Mouse (Mus musculus) erythroblast, adult 5-6 weeks (primary cell): ENCODE measurements around the gene Cacng5. TPM values are rescaled to one million over a fixed set of nuclear protein-coding genes. Genes with fewer than 3 reads are reported as not detected.

Source experiments
- ATAC-seq: replicated peaks from 2 replicates; pipeline ENCODE4 v1.8.0; 2016; ENCODE audit warnings: moderate number of reproducible peaks, mild to moderate bottlenecking, moderate TSS enrichment, inconsistent platforms; ENCODE audit not compliant: poor library complexity, low FRiP score, severe bottlenecking
- total RNA-seq, 2 experiments: library from RNA; stranded (forward) in 1 of 2; stranded (reverse) in 1 of 2; fragments of 150-400 nt in 1 of 2; fragments of 200-764, 138-1000 nt in 1 of 2; gene quantifications; 2 replicates each; pipeline versions ENCODE4 v1.2.3 to v1.2.4; 2015 to 2017; ENCODE audit warnings: low replicate concordance in 2 of 2

Cacng5 gene
- total RNA-seq (2015; ENCODE audit: low replicate concordance) (not detected in 2 replicates), total RNA-seq (2017; ENCODE audit: low replicate concordance) (not detected in 2 replicates)

DNA sequence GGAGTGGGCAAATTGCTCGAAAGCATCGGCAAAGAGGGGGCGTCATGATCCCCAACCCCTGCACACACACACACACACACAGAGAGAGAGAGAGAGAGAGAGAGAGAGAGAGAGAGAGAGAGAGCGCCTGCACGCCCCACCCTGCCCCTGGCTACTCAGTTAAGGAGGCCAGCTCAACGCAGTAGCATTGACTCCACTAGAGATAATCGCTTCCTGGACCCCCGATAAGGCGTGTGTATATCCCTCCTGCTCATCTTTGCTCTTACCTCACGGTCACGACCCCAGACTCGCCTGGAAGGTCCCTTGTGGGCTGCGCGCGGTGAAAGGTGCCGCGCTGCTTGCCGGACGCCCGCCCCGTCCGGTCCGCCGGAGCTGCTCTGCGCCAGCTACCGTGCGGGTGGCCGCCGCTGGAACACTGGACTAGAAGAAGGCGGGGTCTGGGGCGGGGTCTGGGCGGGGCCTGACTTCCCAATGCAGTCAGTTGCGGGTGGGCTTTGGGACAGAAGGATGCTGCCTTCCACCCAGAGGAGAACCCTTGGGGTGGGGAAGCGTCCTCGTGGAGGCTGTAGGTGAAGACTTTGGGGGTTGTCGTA lies at the start of gene Cacng5:
TSS of gene Cacng5 (minus strand) at position 422 of the 593 bp plus-strand sequence.
- no peak for ATAC-seq

DNA sequence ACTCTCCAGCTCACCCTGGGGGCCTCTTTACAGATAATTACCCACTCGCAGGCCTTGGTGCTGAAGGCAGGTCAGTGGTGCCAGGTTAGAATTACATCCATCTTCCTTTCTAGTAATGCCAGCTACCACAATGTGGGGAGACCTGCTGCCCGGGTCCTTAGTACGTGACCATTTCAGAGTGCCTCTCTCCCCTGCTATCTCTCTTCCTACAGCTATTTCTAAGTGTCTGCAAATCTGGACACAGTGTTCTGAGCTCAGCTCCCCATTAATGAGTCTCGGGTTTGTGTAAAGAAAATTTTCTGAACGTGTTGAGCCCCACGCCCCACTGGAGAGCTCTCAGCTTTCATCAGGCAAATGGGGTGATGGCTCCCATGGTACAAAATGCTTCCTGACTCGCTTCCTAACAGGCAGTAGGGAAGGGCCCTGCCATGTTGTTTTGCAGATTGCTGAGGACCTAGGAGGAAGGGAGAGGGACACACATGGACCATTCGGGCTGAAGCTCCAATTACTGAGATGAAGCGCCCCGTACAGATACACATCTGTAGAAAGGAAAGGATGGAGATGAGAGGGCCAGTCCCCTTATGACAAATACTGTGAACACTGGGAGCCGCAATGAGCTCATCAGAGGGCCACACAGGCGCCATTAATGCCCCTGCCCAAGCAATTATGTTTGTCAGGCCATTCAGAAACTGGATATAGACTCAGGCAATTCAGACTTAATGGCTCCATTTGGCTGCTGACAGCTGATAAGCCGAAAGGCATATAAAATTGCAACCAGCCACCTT lies 42.9 kb upstream of the Cacng5 start:
- no peak for ATAC-seq

DNA sequence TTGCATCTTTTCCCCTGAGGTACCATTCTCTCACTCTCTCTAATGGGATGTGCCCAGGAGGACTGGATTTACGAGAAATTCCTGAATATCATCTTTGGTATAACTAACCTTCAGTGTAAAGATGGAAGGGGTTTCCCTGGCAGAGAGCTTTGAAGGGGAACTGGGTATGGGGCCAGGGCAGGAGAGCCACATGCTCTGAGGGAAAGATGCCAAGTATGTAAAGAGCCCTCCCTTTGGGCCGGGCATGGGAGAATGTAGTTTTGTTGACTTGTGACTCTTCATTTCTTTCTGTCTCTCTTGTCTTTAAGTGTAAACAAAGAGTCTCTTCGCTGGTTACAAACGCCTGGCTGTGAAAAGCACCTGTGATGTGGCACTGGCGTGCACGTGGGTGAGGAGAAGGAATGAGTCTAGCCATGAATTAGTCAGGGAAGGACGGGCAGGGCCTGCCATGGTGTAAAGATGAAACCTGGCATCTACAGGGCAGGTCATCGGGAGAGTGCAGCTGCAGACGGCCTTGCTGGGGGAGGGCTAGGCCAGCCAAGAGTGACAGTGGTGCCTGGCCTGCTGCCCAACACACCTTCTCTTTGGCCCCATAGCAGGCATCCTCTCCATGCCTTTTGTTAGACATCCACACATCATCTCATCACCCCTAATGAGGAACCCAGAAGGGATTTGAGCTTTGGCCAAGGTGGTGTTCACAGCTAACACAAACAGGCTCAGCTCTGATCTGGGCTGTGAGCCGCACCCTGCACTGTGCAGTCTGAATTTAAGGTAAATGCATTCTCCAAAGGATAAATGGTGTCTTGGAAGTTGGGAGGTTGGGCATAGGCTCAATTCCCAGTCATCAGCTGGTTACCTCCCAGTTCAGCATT lies 40.6 kb upstream of the Cacng5 start:
- ATAC-seq, result no peak

DNA sequence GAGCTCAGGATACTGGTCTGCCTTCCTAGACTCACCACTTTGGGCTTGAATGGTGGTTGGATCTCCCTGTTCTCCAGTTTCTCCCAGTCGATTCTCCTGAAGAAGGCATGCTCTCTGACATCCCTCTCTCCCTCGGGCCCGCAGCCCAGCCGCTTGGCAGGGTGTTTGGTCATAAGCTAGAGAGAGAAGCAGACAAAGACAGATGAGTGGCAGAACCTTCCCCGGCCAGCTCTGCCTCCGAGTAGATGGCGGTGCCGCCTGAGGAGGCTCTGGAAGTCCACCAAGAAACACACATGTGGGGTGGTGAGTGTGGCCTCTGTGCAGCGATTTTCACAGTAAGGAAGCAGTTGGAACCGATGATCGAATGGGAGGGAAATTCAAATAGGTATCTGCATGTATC lies 36.6 kb upstream of the Cacng5 start:
- ATAC-seq, result no peak

DNA sequence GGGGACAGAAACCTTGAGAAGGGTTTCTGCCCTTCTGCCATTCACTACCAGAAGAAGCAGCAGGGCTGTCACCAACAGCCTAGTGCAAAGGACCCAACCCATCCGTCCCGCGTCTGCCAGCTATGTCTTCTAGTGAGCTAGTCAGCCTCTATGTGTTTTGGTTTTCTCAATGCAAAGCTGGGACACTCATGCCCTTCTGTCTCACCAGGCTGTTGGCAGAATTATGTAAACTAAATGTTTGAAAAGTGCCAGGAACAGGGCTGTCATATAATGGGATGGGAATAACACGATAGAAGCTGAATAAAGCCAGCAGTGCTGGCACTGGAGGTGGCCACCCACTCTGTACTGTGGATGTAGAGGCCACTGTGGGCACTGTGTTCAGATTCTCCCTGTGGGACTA lies 35.8 kb upstream of the Cacng5 start:
- no peak for ATAC-seq

DNA sequence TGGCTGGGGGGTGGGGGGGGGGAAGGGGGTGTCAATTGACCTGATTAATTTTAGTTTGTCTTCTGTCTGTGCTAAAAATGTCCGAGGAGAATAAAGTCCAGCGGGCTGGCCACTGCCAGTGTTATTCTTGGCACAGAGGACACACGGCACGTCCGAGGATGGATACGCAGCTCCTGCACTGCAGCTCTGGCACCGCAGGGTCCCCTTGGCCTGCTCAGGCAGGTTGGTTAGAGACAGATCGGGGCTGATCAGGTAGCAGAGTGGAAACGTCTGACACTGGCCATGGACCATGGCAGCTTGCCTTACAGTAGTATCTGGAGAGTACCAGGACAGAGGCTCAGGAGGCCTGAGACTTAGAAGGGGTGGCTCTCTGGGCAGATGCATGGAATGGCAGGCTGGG lies 35.4 kb upstream of the Cacng5 start:
- no peak for ATAC-seq

DNA sequence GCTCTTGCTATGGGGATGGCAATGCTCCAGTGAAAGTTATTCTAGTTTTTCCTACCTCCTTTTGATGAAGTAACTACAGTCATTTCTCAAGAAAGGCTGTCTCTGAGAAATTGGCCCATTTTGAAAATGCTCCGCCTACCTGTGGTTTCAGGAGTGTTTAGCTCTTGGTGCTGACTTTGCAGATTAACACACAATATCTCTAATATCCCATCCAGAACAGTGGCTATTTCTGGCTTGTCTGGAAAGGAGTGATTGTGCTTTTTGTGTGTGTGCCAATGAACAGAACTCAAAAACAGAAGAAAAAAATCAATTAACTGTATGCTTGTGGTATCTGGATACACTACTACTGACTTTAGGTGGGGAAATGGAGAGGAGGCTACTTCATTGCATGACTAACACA lies 33.1 kb upstream of the Cacng5 start:
- ATAC-seq, result no peak

DNA sequence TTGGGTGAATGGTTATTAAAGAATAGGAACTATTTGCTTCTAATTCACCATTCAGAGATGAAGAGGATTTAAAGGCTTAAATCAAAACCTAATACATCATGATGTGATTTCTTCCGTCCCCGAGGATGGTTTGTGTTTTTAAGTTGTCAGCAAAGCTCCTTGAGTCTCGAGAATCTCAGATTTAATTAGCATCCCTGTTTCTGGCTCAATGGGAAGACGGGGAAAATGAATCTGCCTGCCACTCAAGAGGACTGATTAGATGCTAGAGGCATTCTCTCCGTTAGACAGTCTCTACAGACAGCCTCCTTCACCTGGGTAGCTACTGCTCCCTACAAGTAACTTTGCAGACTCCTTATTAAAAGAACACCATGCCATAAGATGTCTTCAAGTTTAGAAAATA lies 32.0 kb upstream of the Cacng5 start:
- no peak for ATAC-seq

DNA sequence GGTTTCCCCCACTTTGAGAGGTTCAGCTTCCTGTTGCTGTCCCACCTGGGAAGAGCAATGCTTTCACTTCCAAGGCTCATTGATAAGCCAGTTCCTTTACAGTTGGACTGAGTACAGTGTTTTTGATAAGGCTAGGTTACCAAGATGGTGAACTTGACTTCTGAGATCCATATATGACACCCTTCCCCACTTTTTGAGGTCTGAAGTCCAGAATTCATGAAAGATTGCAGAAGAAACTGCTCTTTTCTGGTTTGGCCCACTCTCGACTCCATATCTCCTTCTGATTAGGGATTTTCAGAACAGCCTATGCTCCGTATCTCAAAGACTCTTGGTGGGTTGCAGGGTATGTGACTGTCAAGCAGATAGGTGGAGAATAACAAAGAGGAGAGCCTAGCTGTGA lies 22.1 kb upstream of the Cacng5 start:
- no peak for ATAC-seq

DNA sequence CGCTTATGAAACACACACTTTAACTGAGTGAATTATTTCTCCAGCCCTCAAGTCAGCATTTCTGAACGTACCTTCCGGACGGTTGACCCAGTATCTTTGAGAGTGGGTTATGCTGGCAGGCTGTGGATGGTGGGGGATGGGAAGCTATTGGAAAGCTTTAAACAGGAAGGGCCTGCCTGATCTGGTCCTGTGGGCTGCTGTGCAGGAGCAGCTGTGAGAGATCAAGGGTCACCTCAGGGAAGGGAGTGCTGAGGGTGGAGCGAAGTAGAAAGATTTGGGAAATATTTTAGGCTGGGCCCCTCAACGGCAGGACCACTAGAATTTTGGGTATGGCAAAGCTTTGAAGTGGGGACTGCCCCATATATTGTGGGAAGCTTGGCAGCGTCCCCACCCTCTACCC lies 16.9 kb upstream of the Cacng5 start:
- ATAC-seq, result no peak

DNA sequence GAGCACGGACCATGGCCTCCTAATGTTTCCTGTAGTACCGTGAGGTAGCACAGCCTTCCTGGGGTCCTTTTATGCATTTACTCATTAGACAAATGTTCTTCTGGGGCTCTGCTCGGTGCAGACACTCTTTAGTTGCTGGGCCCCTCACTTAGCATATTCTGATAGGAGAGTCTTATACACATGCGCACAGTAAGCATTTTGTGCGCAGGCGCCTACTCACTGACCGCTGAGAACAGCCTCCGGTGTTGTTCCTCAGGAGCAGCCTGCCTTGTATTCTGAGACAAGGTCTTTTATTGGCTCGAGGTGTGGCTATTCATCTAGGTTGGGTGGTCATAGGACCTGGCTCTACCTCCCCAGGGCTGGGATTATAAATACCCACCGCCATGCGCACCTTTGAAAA lies 16.4 kb upstream of the Cacng5 start:
- no peak for ATAC-seq

DNA sequence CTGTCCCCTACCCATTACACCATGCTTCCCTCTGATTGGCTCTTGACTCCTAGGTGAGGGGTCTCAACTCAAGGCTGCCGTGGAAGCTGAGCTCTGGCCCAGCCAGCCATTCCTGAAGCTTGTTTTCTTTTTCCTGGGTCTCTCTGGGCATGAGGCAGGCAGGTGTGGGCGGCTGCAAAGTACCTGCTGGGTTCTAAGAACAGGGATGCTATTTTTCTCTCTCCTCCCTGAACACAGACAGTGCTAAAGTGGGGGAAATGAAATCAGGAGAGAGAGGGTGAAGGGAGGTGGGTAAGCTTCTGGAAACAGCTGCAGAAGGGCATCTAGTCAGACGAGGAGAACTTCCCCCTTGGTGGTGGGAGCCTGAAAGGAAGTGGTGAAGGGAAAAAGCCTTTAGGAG lies 14.9 kb upstream of the Cacng5 start:
- ATAC-seq, result no peak

DNA sequence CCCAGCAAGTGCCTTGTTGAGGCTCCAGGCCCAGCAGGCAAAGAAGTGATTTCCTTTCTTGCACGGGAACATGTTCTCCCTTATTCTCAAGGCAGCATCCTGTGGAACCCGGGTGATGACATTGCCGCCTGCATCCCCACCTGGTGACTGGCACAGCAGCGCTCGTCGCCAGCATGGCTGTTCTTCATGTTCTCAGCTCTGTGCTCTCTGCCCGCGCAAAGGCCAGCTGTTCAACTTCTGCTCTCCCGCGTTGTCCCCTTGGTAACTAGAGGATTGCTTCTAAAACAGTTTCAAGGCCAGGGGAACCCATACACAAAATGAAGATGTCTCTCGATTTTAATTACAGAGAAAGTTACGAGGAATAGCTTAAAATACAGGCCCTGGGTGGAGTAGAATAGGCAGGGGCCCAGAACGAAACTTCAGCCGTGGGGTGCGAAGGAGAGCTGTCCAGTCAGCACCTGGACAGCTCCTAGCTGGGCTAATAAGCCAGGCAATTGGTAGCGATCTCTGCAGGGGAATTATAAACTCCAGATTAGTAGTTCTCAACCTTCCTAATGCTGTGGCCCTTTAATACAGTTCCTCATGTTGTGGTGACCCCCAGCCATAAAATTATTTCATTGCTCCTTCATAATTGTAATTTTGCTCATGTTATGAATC lies 5.1 kb upstream of the Cacng5 start:
- no peak for ATAC-seq

DNA sequence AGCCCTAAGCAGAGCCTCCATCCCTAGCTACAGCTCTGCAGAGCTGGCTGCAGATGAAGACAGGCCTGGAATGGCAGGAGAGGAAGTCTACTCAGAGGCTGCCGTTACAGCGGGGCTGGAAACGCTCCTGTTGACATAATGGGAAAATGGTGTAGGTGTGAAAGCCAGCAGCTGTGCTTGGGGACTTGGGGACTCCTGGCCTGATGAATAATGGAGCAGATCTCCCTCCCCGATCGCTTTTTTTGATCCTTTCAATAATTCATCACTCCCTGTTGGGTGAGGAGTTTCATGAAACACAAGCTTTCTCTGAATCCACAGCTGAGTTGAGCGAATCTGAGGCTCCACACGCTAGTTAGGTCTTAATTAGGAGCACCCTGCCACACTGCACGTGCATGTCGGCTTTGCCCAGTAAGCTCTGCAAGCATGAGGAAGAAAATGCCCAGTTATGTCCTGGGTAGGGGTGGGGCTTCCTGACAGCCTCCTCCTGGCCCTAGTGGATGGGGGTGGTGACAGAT lies 2.9 kb upstream of the Cacng5 start:
- ATAC-seq, result no peak

DNA sequence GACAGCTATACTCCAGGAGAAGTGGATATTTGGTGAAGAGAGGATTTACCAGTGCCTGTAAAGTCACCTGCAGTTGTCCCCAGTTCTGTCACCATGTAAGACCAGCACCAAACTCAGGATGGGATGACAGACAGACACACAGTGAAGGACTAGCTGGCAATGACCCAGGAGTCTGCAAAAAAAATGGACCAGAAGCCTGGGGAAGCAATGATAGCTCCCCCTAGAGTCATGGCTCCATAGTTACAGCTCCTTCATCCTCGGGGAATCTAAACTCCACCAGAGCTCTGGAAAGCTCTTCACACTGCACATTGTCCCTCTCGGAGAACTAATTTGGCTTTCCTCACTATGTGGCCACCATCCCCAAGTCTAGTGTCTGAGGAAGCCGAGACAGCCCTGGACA lies 1.5 kb downstream of the Cacng5 start:
- no peak for ATAC-seq

DNA sequence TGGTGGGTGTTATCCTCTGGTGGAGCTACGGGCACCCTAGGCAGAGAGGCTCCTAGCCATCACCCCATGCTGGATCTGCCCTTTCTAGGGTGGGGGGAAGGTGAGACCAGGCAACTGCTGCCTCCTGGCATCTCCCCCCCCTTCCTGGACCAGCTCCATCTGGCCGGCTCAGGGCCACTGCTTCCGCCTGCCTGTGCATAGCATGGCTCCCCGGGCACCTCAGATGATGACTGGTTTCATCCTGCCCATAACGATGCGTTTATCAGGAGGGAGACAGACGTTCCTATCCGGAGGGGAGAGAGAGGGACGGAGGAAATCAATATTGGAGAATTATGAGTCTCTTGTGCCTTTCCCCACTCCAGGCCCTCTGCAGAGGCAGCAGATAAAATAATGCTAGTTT lies 9.5 kb downstream of the Cacng5 start:
- ATAC-seq, result no peak

DNA sequence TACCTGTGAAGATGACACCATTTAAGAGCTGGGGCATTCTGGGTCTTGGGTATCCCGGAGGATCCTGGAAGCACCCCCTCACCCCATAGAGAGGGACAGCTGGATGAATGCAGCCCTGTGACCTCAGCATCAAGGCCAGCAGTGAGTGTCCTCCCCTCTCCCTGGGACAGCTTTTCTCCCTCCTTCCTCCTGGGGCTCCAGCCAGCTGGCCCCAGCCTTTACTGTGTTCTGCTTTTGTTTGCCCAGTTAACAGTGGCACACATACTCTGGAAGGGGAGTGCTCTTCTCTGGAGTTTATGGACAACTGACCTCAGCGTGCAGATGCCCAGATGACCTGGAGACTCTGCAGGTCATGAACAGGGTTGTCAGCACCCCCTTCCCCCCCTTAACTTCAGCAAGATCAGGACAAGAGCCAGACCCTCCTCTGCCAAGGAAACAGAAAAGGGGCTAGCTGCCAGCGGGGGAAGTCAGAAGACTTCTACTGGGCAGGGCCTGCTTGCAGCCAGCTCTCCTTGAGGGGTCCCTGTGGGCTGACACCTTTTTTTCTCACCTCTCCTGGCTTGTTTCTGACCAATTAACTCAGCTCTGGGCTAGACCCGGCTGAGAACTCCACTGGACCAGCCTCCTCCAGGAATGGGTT lies 10.8 kb downstream of the Cacng5 start:
- ATAC-seq, result no peak

DNA sequence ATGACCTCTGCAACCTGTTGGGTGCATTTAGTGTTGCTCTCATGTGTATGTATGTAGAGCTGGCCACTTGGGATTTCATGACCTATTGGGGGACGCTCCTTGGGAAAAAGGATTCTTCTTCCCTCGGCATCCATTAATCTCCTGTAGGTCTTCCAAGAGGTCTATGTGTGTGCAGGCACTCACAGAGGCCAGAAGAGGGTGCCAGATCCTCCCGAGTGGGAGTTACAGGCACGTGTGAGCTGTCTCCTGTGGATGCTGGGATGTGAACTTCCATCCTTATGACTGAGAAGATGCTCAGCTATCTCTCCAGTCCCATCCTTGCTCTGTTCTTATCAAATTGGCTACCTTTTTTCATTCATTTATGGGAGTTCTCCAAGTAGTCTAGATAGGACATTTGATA lies 14.4 kb downstream of the Cacng5 start:
- ATAC-seq, result no peak

DNA sequence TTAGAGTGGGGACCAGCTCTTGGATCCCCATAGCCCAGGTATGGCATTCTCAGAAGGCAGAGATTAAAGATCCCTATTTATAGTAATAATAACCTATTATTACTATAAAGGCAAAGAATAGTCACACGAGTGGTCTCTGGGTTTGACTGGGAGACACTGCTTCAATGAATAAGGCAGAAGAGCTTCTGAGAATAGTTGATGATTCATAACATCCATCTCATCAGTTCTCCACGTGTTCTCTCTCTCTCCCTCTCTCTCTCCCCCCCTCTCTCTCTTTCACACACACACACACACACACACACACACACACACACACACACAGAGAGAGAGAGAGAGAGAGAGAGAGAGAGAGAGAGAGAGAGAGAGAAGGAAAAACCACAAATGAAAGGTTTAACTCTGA lies 16.2 kb downstream of the Cacng5 start:
- ATAC-seq, result no peak

DNA sequence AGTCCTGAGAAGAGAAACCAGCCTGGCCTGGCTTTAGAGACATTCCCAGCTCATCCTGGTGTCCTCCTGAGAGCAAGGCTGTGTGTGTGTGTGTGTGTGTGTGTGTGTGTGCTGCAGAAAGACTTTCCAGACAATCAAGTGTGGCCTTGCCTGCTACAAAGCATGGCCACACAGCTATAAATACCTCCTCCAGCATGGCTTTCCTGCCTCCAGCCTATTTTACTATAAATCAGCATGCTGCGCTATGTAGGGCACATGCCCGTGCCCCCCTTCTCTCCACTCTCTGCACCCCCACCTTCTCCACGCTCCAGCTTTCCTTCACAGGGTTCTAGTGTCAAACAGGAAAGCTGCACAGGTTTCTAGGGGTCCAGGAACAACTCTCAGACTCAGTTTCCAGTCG lies 19.2 kb downstream of the Cacng5 start:
- no peak for ATAC-seq
